Mouse (Mus musculus): Measurements from ENCODE around the gene Sez6. TPM values are rescaled to one million over a fixed set of nuclear protein-coding genes. Genes with fewer than 3 reads are reported as not detected.
A peak's percentile ranks its signal among the peaks of the same experiment; 100 is the strongest.

Sez6 gene
- total RNA-seq, 2 experiments from 2014 or later = 0.25 TPM; not detected in 1

GRCm38 (mm10) chr11:78019676-78020075 is 89.1 kb downstream of the Sez6 start:
- peak; percentile 95 for TF ChIP-seq CTCF (IDR thresholded peaks at IDR 0.05)
- intact Hi-C loops (cut with DNase I) = loop anchor here (1.0 to 2.0 kb wide), 2 partner anchors 35 to 158 kb away; no protein-coding TSS in a partner anchor
- Histone ChIP-seq H3K4me3 (no peak overlapping the region), H3K27ac (no peak overlapping the region)
- DNase-seq = peak; percentile 74

GRCm38 (mm10) chr11:78023607-78024006 is 93.0 kb downstream of the Sez6 start:
- peak; percentile 57 for TF ChIP-seq CTCF (IDR thresholded peaks at IDR 0.05)
- intact Hi-C loops (cut with DNase I) = no loop called here
- H3K27ac ChIP-seq = no peak overlapping the region
- DNase-seq = peak; percentile 37
- no peak overlapping the region for H3K4me3 ChIP-seq

Other genes with a start within 250 kb of the Sez6 start
- gene Nufip2, start 244.6 kb upstream of the Sez6 start, total RNA-seq (2021) = 10 to 100 TPM; 36.9 to 43.8 TPM
- gene Cryba1, start 205.5 kb upstream of the Sez6 start, total RNA-seq (2021) = not detected
- 100 to 1,000 TPM; 345 to 399 TPM for gene Myo18a, start 167.6 kb upstream of the Sez6 start, total RNA-seq (2021)
- not detected for gene Gm10277, start 143.1 kb upstream of the Sez6 start, total RNA-seq (2021)
- not detected for gene Pipox, start 36.7 kb upstream of the Sez6 start, total RNA-seq (2021)
- 10 to 100 TPM; 15.0 to 15.8 TPM for gene Phf12, start 52.0 kb downstream of the Sez6 start, total RNA-seq (2021)
- gene Dhrs13, start 101.5 kb downstream of the Sez6 start, total RNA-seq (2021) = 1 to 10 TPM in 1 of 2 experiments, under 1 TPM in 1; 0.74 to 1.1 TPM
- gene Flot2, start 107.1 kb downstream of the Sez6 start, total RNA-seq (2021) = 10 to 100 TPM; 46.0 to 49.8 TPM
- gene Eral1, start 149.6 kb downstream of the Sez6 start, total RNA-seq (2021) = 10 to 100 TPM; 18.8 to 26.2 TPM
- 1 to 10 TPM; 7.1 to 7.9 TPM for gene Fam222b, start 163.9 kb downstream of the Sez6 start, total RNA-seq (2021)
- gene Traf4, start 234.8 kb downstream of the Sez6 start, total RNA-seq (2021) = 1 to 10 TPM; 2.1 to 2.8 TPM
- under 1 TPM; 0.36 to 0.75 TPM for gene Nek8, start 245.9 kb downstream of the Sez6 start, total RNA-seq (2021)
- gene Tlcd1, start 245.9 kb downstream of the Sez6 start, total RNA-seq (2021) = 1 to 10 TPM; 1.3 to 1.7 TPM